Comparison of ENCODE assay signal across 18 mouse cellular contexts in the genomic region with DNA sequence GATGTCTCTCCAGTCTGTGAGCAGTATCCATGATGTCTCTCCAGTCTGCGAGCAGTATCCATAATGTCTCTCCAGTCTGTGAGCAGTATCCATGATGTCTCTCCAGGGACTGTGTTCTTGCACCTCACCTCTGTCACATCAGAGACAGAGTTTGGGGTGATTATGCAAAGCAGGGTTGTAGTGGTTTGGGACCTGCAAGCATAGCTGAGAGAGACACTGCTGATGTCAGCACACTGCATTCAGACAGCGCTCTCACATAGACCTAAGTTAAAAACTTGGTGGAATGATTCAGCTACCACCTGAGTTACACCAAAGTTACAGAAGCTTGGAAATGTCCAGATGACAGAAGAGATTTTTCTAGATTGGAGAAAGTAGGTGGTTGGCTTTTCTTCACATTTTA.
"Had no signal": no experiment of that assay in that cellular context is flagged by ENCODE, and none has a peak within 500 bp of the region (broad histone marks: within the 10 kb centered on the region; RNA-seq: fewer than 3 reads in every experiment).

No protein-coding gene starts in this region.

- H3K4me3 ChIP-seq: liver, embryonic 15.5 days; lung, embryonic 15.5 days; megakaryocyte, embryonic 14.5 days; midbrain, embryonic 13.5 days; midbrain, embryonic 15.5 days; neural tube, embryonic 12.5 days had no signal

- H3K27ac ChIP-seq: liver, embryonic 15.5 days; lung, embryonic 15.5 days; midbrain, embryonic 13.5 days; midbrain, embryonic 15.5 days; neural tube, embryonic 12.5 days had no signal

- H3K27me3 ChIP-seq: liver, embryonic 15.5 days; lung, embryonic 15.5 days; megakaryocyte, embryonic 14.5 days; midbrain, embryonic 13.5 days; midbrain, embryonic 15.5 days; neural tube, embryonic 12.5 days had no signal

- DNase-seq: liver, postnatal 0 days; lung, adult 2 months; lung, postnatal 14 days; lung, postnatal 36 days; retina, postnatal 1 day; right cerebral cortex, adult 18-20 months; right cerebral cortex, postnatal 25 days; thymus, adult 18-20 months; thymus, postnatal 14 days; thymus, postnatal 36 days had no signal

- H3K9ac ChIP-seq: liver, embryonic 15.5 days; liver, postnatal 0 days; lung, embryonic 15.5 days; midbrain, embryonic 13.5 days; midbrain, embryonic 15.5 days; neural tube, embryonic 12.5 days had no signal

- ATAC-seq: liver, postnatal 0 days; lung, postnatal 0 days; midbrain, embryonic 13.5 days; midbrain, embryonic 15.5 days had no signal

- H3K4me2 ChIP-seq: liver, embryonic 15.5 days; lung, embryonic 15.5 days; midbrain, embryonic 11.5 days; midbrain, embryonic 13.5 days; midbrain, embryonic 15.5 days; neural tube, embryonic 12.5 days had no signal

- H3K4me1 ChIP-seq: lung, embryonic 15.5 days; midbrain, embryonic 13.5 days; midbrain, embryonic 15.5 days; neural tube, embryonic 12.5 days had no signal

- H3K9me3 ChIP-seq: liver, embryonic 15.5 days; lung, embryonic 15.5 days; midbrain, embryonic 13.5 days; midbrain, embryonic 15.5 days; neural tube, embryonic 12.5 days had no signal

- H3K36me3 ChIP-seq: liver, embryonic 15.5 days; lung, embryonic 15.5 days; midbrain, embryonic 13.5 days; midbrain, embryonic 15.5 days; neural tube, embryonic 12.5 days had no signal
